In the genomic region with DNA sequence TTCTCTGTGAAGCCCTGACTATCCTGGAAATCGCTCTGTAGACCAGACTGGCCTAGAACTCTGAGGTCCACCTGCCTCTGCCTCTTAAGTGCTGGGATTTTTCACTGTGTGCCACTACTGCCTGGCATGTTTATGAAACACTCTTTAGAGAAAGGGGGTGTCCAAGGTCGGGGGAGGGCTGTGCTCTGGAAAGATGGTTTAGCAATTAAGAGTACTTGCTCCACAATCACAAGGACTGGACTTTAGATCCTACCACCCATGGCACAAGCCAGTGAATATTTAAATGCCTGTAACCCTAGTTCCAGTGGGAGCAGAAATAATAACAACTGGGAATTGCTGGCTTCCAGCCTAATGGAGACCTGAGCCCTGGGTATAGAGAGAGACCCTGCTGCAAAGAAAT, we compare ENCODE assay signal across 17 mouse cellular contexts. TPM values are rescaled to one million over a fixed set of nuclear protein-coding genes. Genes with fewer than 3 reads are reported as not detected.
DNase-seq lines count a peak whose midpoint lies in the region; ATAC-seq and TF ChIP-seq lines count a peak whose summit lies in the region.
"Had no signal": no experiment of that assay in that cellular context is flagged by ENCODE, and none has a peak within 500 bp of the region (broad histone marks: within the 10 kb centered on the region; RNA-seq: fewer than 3 reads in every experiment).

No protein-coding gene starts in this region.

- H3K4me2 ChIP-seq in hindbrain, embryonic 13.5 days: no peak overlapping the region
- H3K4me2 ChIP-seq in hindbrain, embryonic 12.5 days (replicated peaks): no peak overlapping the region
- no peak overlapping the region for H3K4me2 ChIP-seq in stomach, embryonic 16.5 days (ENCODE audit: low read depth, low read length)
- H3K4me2 ChIP-seq in stomach, postnatal 0 days (replicated peaks; ENCODE audit: low read depth): no peak overlapping the region
- H3K4me2 ChIP-seq in kidney, embryonic 16.5 days (replicated peaks; ENCODE audit: low read depth, low read length): no peak overlapping the region
- H3K4me2 ChIP-seq in neural tube, embryonic 15.5 days: no peak overlapping the region
- H3K4me2 ChIP-seq: heart, embryonic 15.5 days; limb, embryonic 15.5 days had no signal

- WGBS in hindbrain, embryonic 13.5 days: 80% methylated on average over 2 of the region's 2 CpGs
- 79% methylated on average over 2 of the region's 2 CpGs for WGBS in hindbrain, embryonic 12.5 days
- 54% methylated on average over 2 of the region's 2 CpGs for WGBS in stomach, embryonic 16.5 days
- 64% methylated on average over 2 of the region's 2 CpGs for WGBS in stomach, postnatal 0 days
- 37% methylated on average over 2 of the region's 2 CpGs for WGBS in kidney, embryonic 16.5 days
- WGBS in neural tube, embryonic 15.5 days: 67% methylated on average over 2 of the region's 2 CpGs

- no peak overlapping the region for H3K9ac ChIP-seq in hindbrain, embryonic 13.5 days
- no peak overlapping the region for H3K9ac ChIP-seq in hindbrain, embryonic 12.5 days
- peak overlapping the region; percentile 26; the same call in 1 of the 2 replicates for H3K9ac ChIP-seq in stomach, embryonic 16.5 days (ENCODE audit: low read length)
- H3K9ac ChIP-seq in stomach, postnatal 0 days (ENCODE audit: low read length): no peak overlapping the region
- no peak overlapping the region for H3K9ac ChIP-seq in kidney, embryonic 16.5 days (replicated peaks; ENCODE audit: low read length)
- no peak overlapping the region for H3K9ac ChIP-seq in neural tube, embryonic 15.5 days (replicated peaks)
- H3K9ac ChIP-seq: heart, embryonic 15.5 days; limb, embryonic 15.5 days had no signal

- no peak for TF ChIP-seq CTCF in stomach, postnatal 0 days (IDR thresholded peaks at IDR 0.05; ENCODE audit: low read depth)

- no peak overlapping the region for H3K4me3 ChIP-seq in hindbrain, embryonic 13.5 days
- no peak overlapping the region for H3K4me3 ChIP-seq in hindbrain, embryonic 12.5 days
- no peak overlapping the region for H3K4me3 ChIP-seq in stomach, embryonic 16.5 days (replicated peaks; ENCODE audit: low read length)
- no peak overlapping the region for H3K4me3 ChIP-seq in stomach, postnatal 0 days (ENCODE audit: low read depth, low read length)
- no peak overlapping the region for H3K4me3 ChIP-seq in kidney, embryonic 16.5 days (ENCODE audit: low read length)
- no peak overlapping the region for H3K4me3 ChIP-seq in neural tube, embryonic 15.5 days (replicated peaks)
- H3K4me3 ChIP-seq: heart, embryonic 15.5 days; layer of hippocampus, adult 2 months; left cerebral cortex, adult 2 months; limb, embryonic 15.5 days had no signal

- H3K27me3 ChIP-seq in hindbrain, embryonic 13.5 days: no peaks in the 10 kb centered on the region
- no peaks in the 10 kb centered on the region for H3K27me3 ChIP-seq in hindbrain, embryonic 12.5 days
- H3K27me3 ChIP-seq in stomach, embryonic 16.5 days (ENCODE audit: control insufficient read depth, insufficient read depth, low read length): no peaks in the 10 kb centered on the region
- H3K27me3 ChIP-seq in stomach, postnatal 0 days (ENCODE audit: control insufficient read depth, insufficient read depth, low read length): no peaks in the 10 kb centered on the region
- no peaks in the 10 kb centered on the region for H3K27me3 ChIP-seq in kidney, embryonic 16.5 days (ENCODE audit: insufficient read depth, low read length)
- H3K27me3 ChIP-seq in neural tube, embryonic 15.5 days (replicated peaks): no peaks in the 10 kb centered on the region
- H3K27me3 ChIP-seq: heart, embryonic 15.5 days; limb, embryonic 15.5 days had no signal

- peak overlapping the region; percentile 40; the same call in 1 of the 2 replicates for H3K27ac ChIP-seq in hindbrain, embryonic 13.5 days
- H3K27ac ChIP-seq in hindbrain, embryonic 12.5 days: no peak overlapping the region
- H3K27ac ChIP-seq in stomach, embryonic 16.5 days (ENCODE audit: low read length): no peak overlapping the region
- no peak overlapping the region for H3K27ac ChIP-seq in stomach, postnatal 0 days (replicated peaks)
- H3K27ac ChIP-seq in kidney, embryonic 16.5 days (ENCODE audit: low read length): 0 out of 2 replicates have a peak overlapping the region, but pooled peaks have one; percentile 4
- H3K27ac ChIP-seq in neural tube, embryonic 15.5 days (replicated peaks): 0 out of 2 replicates have a peak overlapping the region, but pooled peaks have one; percentile 33
- H3K27ac ChIP-seq: heart, embryonic 15.5 days; left cerebral cortex, adult 2 months had no signal

- H3K4me1 ChIP-seq in hindbrain, embryonic 13.5 days (replicated peaks): peaks cover 20% of the 10 kb centered on the region
- H3K4me1 ChIP-seq in hindbrain, embryonic 12.5 days: peaks cover 20% of the 10 kb centered on the region
- H3K4me1 ChIP-seq in stomach, embryonic 16.5 days (ENCODE audit: control insufficient read depth, insufficient read depth, low read length): peaks cover 8% of the 10 kb centered on the region
- H3K4me1 ChIP-seq in stomach, postnatal 0 days (replicated peaks; ENCODE audit: control insufficient read depth, insufficient read depth): no peaks in the 10 kb centered on the region
- H3K4me1 ChIP-seq in kidney, embryonic 16.5 days (ENCODE audit: insufficient read depth, low read length): peaks cover 12% of the 10 kb centered on the region
- peaks cover 21% of the 10 kb centered on the region for H3K4me1 ChIP-seq in neural tube, embryonic 15.5 days

- peaks cover 10% of the 10 kb centered on the region for H3K36me3 ChIP-seq in hindbrain, embryonic 13.5 days
- no peaks in the 10 kb centered on the region; the same call in 1 of the 2 replicates for H3K36me3 ChIP-seq in hindbrain, embryonic 12.5 days
- no peaks in the 10 kb centered on the region for H3K36me3 ChIP-seq in stomach, embryonic 16.5 days (ENCODE audit: control insufficient read depth, insufficient read depth, low read length)
- H3K36me3 ChIP-seq in stomach, postnatal 0 days (ENCODE audit: control insufficient read depth, insufficient read depth, low read length): no peaks in the 10 kb centered on the region
- 0 out of 2 replicates have a peak, but pooled peaks cover 4% of the 10 kb centered on the region for H3K36me3 ChIP-seq in kidney, embryonic 16.5 days (ENCODE audit: insufficient read depth, low read length)
- 0 out of 2 replicates have a peak, but pooled peaks cover 2% of the 10 kb centered on the region for H3K36me3 ChIP-seq in neural tube, embryonic 15.5 days
- H3K36me3 ChIP-seq: G1E; heart, embryonic 15.5 days had no signal

- DNase-seq in stomach, postnatal 0 days (ENCODE audit: low spot score): no peak
- no peak for DNase-seq in cerebellum, postnatal 4 days (ENCODE audit: low spot score in 2 of 2)
- DNase-seq in ovary, adult 18-20 months (ENCODE audit: low spot score): no peak
- DNase-seq: adrenal gland, adult 2 months; cerebellum, adult 11-12 months; lung, adult 18-20 months; thymus, postnatal 36 days had no signal

- no peak for TF ChIP-seq EP300 in stomach, postnatal 0 days (optimal IDR thresholded peaks at IDR 0.05)

- no peak for ATAC-seq in hindbrain, embryonic 13.5 days (ENCODE audit: low FRiP score)
- no peak for ATAC-seq in hindbrain, embryonic 12.5 days (ENCODE audit: low FRiP score)
- no peak for ATAC-seq in stomach, embryonic 16.5 days (ENCODE audit: insufficient read depth, low FRiP score)
- no peak for ATAC-seq in stomach, postnatal 0 days (ENCODE audit: low FRiP score, low TSS enrichment)
- ATAC-seq in kidney, embryonic 16.5 days (ENCODE audit: low FRiP score, low TSS enrichment): no peak
- no peak for ATAC-seq in neural tube, embryonic 15.5 days (ENCODE audit: low FRiP score)

- H3K9me3 ChIP-seq in hindbrain, embryonic 13.5 days: 0 out of 2 replicates have a peak, but pooled peaks cover 2% of the 10 kb centered on the region
- H3K9me3 ChIP-seq in hindbrain, embryonic 12.5 days (replicated peaks): no peaks in the 10 kb centered on the region
- no peaks in the 10 kb centered on the region for H3K9me3 ChIP-seq in stomach, embryonic 16.5 days (replicated peaks; ENCODE audit: control insufficient read depth, low read length)
- H3K9me3 ChIP-seq in stomach, postnatal 0 days (ENCODE audit: control insufficient read depth, low read length): no peaks in the 10 kb centered on the region
- H3K9me3 ChIP-seq in kidney, embryonic 16.5 days (ENCODE audit: low read length): no peaks in the 10 kb centered on the region; the same call in 1 of the 2 replicates
- no peaks in the 10 kb centered on the region for H3K9me3 ChIP-seq in neural tube, embryonic 15.5 days (replicated peaks)
- H3K9me3 ChIP-seq: G1E; heart, embryonic 15.5 days; limb, embryonic 15.5 days had no signal

RNA-seq across cellular contexts. Expression of a gene that starts 36.4 kb away (rescaled TPM):
- polyA plus RNA-seq in hindbrain, embryonic 13.5 days (2015; fragmentation: Nextera tagmentation; extraction: Ambion mirVana): 121 and 124 TPM in 2 replicates
- polyA plus RNA-seq in hindbrain, embryonic 12.5 days (2016; fragmentation: Nextera tagmentation; extraction: Ambion mirVana): 109 and 118 TPM in 2 replicates
- polyA plus RNA-seq in stomach, embryonic 16.5 days (2015; fragmentation: Nextera tagmentation; extraction: Ambion mirVana): 116 and 126 TPM in 2 replicates
- polyA plus RNA-seq in stomach, postnatal 0 days (2015; fragmentation: Nextera tagmentation; extraction: Ambion mirVana): 92.9 and 99.9 TPM in 2 replicates
- 136 and 142 TPM in 2 replicates for polyA plus RNA-seq in kidney, embryonic 16.5 days (2015; fragmentation: Nextera tagmentation; extraction: Ambion mirVana)
- 112 and 123 TPM in 2 replicates for polyA plus RNA-seq in neural tube, embryonic 15.5 days (2015; fragmentation: Nextera tagmentation; extraction: Ambion mirVana)

RNA-seq across cellular contexts. Expression of a gene that starts 36.5 kb away (rescaled TPM):
- 20.0 and 20.4 TPM in 2 replicates for polyA plus RNA-seq in hindbrain, embryonic 13.5 days (2015; fragmentation: Nextera tagmentation; extraction: Ambion mirVana)
- polyA plus RNA-seq in hindbrain, embryonic 12.5 days (2016; fragmentation: Nextera tagmentation; extraction: Ambion mirVana): 15.4 and 18.0 TPM in 2 replicates
- 22.3 and 24.2 TPM in 2 replicates for polyA plus RNA-seq in stomach, embryonic 16.5 days (2015; fragmentation: Nextera tagmentation; extraction: Ambion mirVana)
- polyA plus RNA-seq in stomach, postnatal 0 days (2015; fragmentation: Nextera tagmentation; extraction: Ambion mirVana): 13.4 and 14.7 TPM in 2 replicates
- polyA plus RNA-seq in kidney, embryonic 16.5 days (2015; fragmentation: Nextera tagmentation; extraction: Ambion mirVana): 28.7 and 29.1 TPM in 2 replicates
- 27.3 and 28.1 TPM in 2 replicates for polyA plus RNA-seq in neural tube, embryonic 15.5 days (2015; fragmentation: Nextera tagmentation; extraction: Ambion mirVana)

Comparison
In these comparisons a context has a peak if more than half of its experiments do, and no peak if none do; other contexts are left out.
1. H3K27ac ChIP-seq: peak in hindbrain, embryonic 13.5 days (single experiment), kidney, embryonic 16.5 days (single experiment) and neural tube, embryonic 15.5 days (single experiment); none in hindbrain, embryonic 12.5 days (single experiment), stomach, embryonic 16.5 days (single experiment) and stomach, postnatal 0 days (single experiment).